Mouse (Mus musculus): ENCODE measurements around the gene Defb42. TPM values are rescaled to one million over a fixed set of nuclear protein-coding genes. Genes with fewer than 3 reads are reported as not detected.

The Defb42 gene
- not detected in 2 replicates for polyA plus RNA-seq (2014; fragmentation: Nextera tagmentation; extraction: Ambion mirVana)

DNA sequence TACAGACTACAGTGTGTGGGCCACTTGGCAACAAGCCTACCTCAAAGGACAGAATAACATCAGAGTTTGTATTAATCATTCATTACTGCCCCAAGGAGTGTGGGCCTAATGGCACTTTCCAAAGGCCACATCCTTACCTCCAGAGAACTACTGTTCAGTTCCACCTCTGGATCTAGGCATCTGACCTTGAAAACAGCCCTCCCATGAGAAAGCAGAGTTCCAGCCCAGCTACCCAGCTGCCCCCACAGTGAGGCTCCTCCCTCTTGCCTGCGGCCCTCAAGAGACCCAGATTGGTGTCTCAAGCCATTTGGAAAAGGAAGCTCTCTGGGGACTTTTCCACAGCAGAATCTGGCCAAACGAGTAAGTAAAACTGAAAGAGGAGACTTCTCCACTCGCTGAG, at the start of gene Defb42:
Defb42 (plus strand) TSS at position 301 of the 400 bp plus-strand sequence.
- no peak within 1 kb of the TSS for H3K4me2 ChIP-seq (ENCODE audit: low read depth)
- H3K9ac ChIP-seq (ENCODE audit: low read length) = no peak within 1 kb of the TSS
- H3K36me3 ChIP-seq (ENCODE audit: control insufficient read depth, insufficient read depth, low read length) = no peaks in the 10 kb centered on the region
- H3K9me3 ChIP-seq (ENCODE audit: control insufficient read depth, low read length) = no peaks in the 10 kb centered on the region
- no peak for DNase-seq (ENCODE audit: low spot score)
- WGBS = 73% methylated on average over 3 of the region's 3 CpGs
- H3K4me3 ChIP-seq (ENCODE audit: low read depth, low read length) = no peak within 1 kb of the TSS
- H3K27me3 ChIP-seq (ENCODE audit: control insufficient read depth, insufficient read depth, low read length) = no peaks in the 10 kb centered on the region
- no peak for ATAC-seq (ENCODE audit: insufficient read depth, low FRiP score, low TSS enrichment)
- no peak within 1 kb of the TSS for H3K27ac ChIP-seq (ENCODE audit: low read depth, low read length)
- H3K4me1 ChIP-seq (ENCODE audit: control insufficient read depth, insufficient read depth, low read length) = no peaks in the 10 kb centered on the region

- 87% methylated on average over 8 of the region's 8 CpGs for WGBS
- Histone ChIP-seq H3K36me3 (ENCODE audit: control insufficient read depth, insufficient read depth, low read length) (no peaks in the 10 kb centered on the region), H3K27ac (ENCODE audit: low read depth, low read length) (no peak within 1 kb of the TSS), H3K27me3 (ENCODE audit: control insufficient read depth, insufficient read depth, low read length) (no peaks in the 10 kb centered on the region), H3K4me3 (ENCODE audit: low read depth, low read length) (no peak within 1 kb of the TSS), H3K4me2 (ENCODE audit: low read depth) (no peak within 1 kb of the TSS), H3K9ac (ENCODE audit: low read length) (no peak within 1 kb of the TSS), H3K4me1 (ENCODE audit: control insufficient read depth, insufficient read depth, low read length) (no peaks in the 10 kb centered on the region), H3K9me3 (ENCODE audit: control insufficient read depth, low read length) (no peaks in the 10 kb centered on the region)
- ATAC-seq (ENCODE audit: insufficient read depth, low FRiP score, low TSS enrichment) (no peak), DNase-seq (ENCODE audit: low spot score) (no peak)
Measured at GRCm38 (mm10) chr14:62997777-62998176, 49.0 kb upstream of the Defb42 start, which contains the start of gene Defb47. Defb47 (plus strand) TSS chr14:62998077.

GRCm38 (mm10) chr14:62998977-62999376, 47.8 kb upstream of the Defb42 start:
- WGBS = 88% methylated on average over 4 of the region's 4 CpGs
- no peak overlapping the region for H3K27ac ChIP-seq (ENCODE audit: low read depth, low read length)
- H3K9ac ChIP-seq (ENCODE audit: low read length) = no peak overlapping the region
- no peak overlapping the region for H3K4me2 ChIP-seq (ENCODE audit: low read depth)
- no peak overlapping the region for H3K4me3 ChIP-seq (ENCODE audit: low read depth, low read length)
- ATAC-seq (ENCODE audit: insufficient read depth, low FRiP score, low TSS enrichment) (no peak), DNase-seq (ENCODE audit: low spot score) (no peak)
- H3K4me1 ChIP-seq (ENCODE audit: control insufficient read depth, insufficient read depth, low read length) = no peaks in the 10 kb centered on the region
- no peaks in the 10 kb centered on the region for H3K27me3 ChIP-seq (ENCODE audit: control insufficient read depth, insufficient read depth, low read length)
- H3K9me3 ChIP-seq (ENCODE audit: control insufficient read depth, low read length) = no peaks in the 10 kb centered on the region
- H3K36me3 ChIP-seq (ENCODE audit: control insufficient read depth, insufficient read depth, low read length) = no peaks in the 10 kb centered on the region

DNA sequence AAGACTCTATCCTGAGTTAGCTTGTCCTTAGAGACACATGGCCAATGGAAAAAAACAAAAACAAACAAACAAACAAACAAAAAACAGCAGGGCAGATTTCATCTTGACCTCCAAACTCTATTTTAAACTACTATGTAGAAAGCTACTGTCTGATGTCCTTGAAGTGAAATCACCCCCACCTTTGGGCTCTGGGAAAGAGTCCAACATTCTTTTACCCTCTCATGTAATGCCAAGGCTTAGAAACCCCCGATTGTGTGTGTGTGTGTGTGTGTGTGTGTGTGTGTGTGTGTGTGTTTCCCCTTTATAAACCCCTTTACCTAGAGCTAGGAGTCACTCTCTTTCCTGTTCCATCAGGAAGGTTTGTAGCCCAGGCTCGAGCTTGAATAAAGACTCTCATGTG, 44.2 kb upstream of the Defb42 start:
- Histone ChIP-seq H3K27ac (ENCODE audit: low read depth, low read length) (no peak overlapping the region), H3K9ac (ENCODE audit: low read length) (no peak overlapping the region), H3K27me3 (ENCODE audit: control insufficient read depth, insufficient read depth, low read length) (no peaks in the 10 kb centered on the region), H3K36me3 (ENCODE audit: control insufficient read depth, insufficient read depth, low read length) (no peaks in the 10 kb centered on the region), H3K4me1 (ENCODE audit: control insufficient read depth, insufficient read depth, low read length) (no peaks in the 10 kb centered on the region), H3K9me3 (ENCODE audit: control insufficient read depth, low read length) (no peaks in the 10 kb centered on the region), H3K4me2 (ENCODE audit: low read depth) (no peak overlapping the region), H3K4me3 (ENCODE audit: low read depth, low read length) (no peak overlapping the region)
- no peak for ATAC-seq (ENCODE audit: insufficient read depth, low FRiP score, low TSS enrichment)
- WGBS = 89% methylated on average over 2 of the region's 2 CpGs
- no peak for DNase-seq (ENCODE audit: low spot score)

- H3K4me3 ChIP-seq (ENCODE audit: low read depth, low read length) = no peak within 1 kb of the TSS
- WGBS = 96% methylated on average over 5 of the region's 5 CpGs
- DNase-seq (ENCODE audit: low spot score) = no peak
- no peaks in the 10 kb centered on the region for H3K36me3 ChIP-seq (ENCODE audit: control insufficient read depth, insufficient read depth, low read length)
- no peaks in the 10 kb centered on the region for H3K9me3 ChIP-seq (ENCODE audit: control insufficient read depth, low read length)
- ATAC-seq (ENCODE audit: insufficient read depth, low FRiP score, low TSS enrichment) = no peak
- H3K27ac ChIP-seq (ENCODE audit: low read depth, low read length) = no peak within 1 kb of the TSS
- no peaks in the 10 kb centered on the region for H3K27me3 ChIP-seq (ENCODE audit: control insufficient read depth, insufficient read depth, low read length)
- H3K9ac ChIP-seq (ENCODE audit: low read length) = no peak within 1 kb of the TSS
- H3K4me2 ChIP-seq (ENCODE audit: low read depth) = no peak within 1 kb of the TSS
- no peaks in the 10 kb centered on the region for H3K4me1 ChIP-seq (ENCODE audit: control insufficient read depth, insufficient read depth, low read length)
Measured at GRCm38 (mm10) chr14:63011471-63011870, 35.3 kb upstream of the Defb42 start, which contains the start of gene Defb43. Defb43 (plus strand) TSS chr14:63011771.

DNA sequence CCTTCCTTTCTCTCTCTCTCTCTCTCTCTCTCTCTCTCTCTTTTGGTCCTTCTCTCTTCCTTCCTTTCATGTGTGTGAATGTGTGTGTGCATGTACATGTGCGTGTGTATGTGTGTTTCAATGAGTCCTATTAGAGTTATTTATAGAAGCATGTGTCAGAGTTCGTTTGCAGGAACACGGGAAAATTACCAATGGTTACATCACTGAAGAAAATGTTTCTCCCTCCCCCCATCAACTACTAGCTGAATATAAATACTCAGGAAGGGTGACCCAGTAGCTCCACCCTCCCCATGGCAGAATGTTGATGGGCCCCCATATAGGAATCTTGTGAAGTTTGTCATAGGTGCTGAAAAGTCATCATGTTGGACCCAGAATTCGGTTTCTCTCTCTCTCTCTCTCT, 33.7 kb upstream of the Defb42 start:
- WGBS = 81% methylated on average over 4 of the region's 4 CpGs
- Histone ChIP-seq H3K27me3 (ENCODE audit: control insufficient read depth, insufficient read depth, low read length) (no peaks in the 10 kb centered on the region), H3K9ac (ENCODE audit: low read length) (no peak overlapping the region), H3K9me3 (ENCODE audit: control insufficient read depth, low read length) (no peaks in the 10 kb centered on the region), H3K4me1 (ENCODE audit: control insufficient read depth, insufficient read depth, low read length) (no peaks in the 10 kb centered on the region), H3K4me3 (ENCODE audit: low read depth, low read length) (no peak overlapping the region), H3K36me3 (ENCODE audit: control insufficient read depth, insufficient read depth, low read length) (no peaks in the 10 kb centered on the region), H3K27ac (ENCODE audit: low read depth, low read length) (no peak overlapping the region), H3K4me2 (ENCODE audit: low read depth) (no peak overlapping the region)
- DNase-seq (ENCODE audit: low spot score) = no peak
- no peak for ATAC-seq (ENCODE audit: insufficient read depth, low FRiP score, low TSS enrichment)

GRCm38 (mm10) chr14:63014667-63015066, 32.1 kb upstream of the Defb42 start:
- 89% methylated on average over 4 of the region's 4 CpGs for WGBS
- no peak for ATAC-seq (ENCODE audit: insufficient read depth, low FRiP score, low TSS enrichment)
- Histone ChIP-seq H3K27ac (ENCODE audit: low read depth, low read length) (no peak overlapping the region), H3K4me1 (ENCODE audit: control insufficient read depth, insufficient read depth, low read length) (no peaks in the 10 kb centered on the region), H3K36me3 (ENCODE audit: control insufficient read depth, insufficient read depth, low read length) (no peaks in the 10 kb centered on the region), H3K27me3 (ENCODE audit: control insufficient read depth, insufficient read depth, low read length) (no peaks in the 10 kb centered on the region), H3K4me2 (ENCODE audit: low read depth) (no peak overlapping the region), H3K4me3 (ENCODE audit: low read depth, low read length) (no peak overlapping the region), H3K9ac (ENCODE audit: low read length) (no peak overlapping the region), H3K9me3 (ENCODE audit: control insufficient read depth, low read length) (no peaks in the 10 kb centered on the region)
- no peak for DNase-seq (ENCODE audit: low spot score)

GRCm38 (mm10) chr14:63020524-63021156, 26.2 kb upstream of the Defb42 start:
- WGBS = 60% methylated on average over 6 of the region's 6 CpGs
- H3K4me3 ChIP-seq (ENCODE audit: low read depth, low read length) = no peak overlapping the region
- no peak for DNase-seq (ENCODE audit: low spot score)
- H3K4me1 ChIP-seq (ENCODE audit: control insufficient read depth, insufficient read depth, low read length) = no peaks in the 10 kb centered on the region
- H3K4me2 ChIP-seq (ENCODE audit: low read depth) = no peak overlapping the region
- H3K27ac ChIP-seq (ENCODE audit: low read depth, low read length) = no peak overlapping the region
- H3K36me3 ChIP-seq (ENCODE audit: control insufficient read depth, insufficient read depth, low read length) = no peaks in the 10 kb centered on the region
- ATAC-seq (ENCODE audit: insufficient read depth, low FRiP score, low TSS enrichment) = no peak
- no peaks in the 10 kb centered on the region for H3K27me3 ChIP-seq (ENCODE audit: control insufficient read depth, insufficient read depth, low read length)
- H3K9me3 ChIP-seq (ENCODE audit: control insufficient read depth, low read length) = no peaks in the 10 kb centered on the region
- no peak overlapping the region for H3K9ac ChIP-seq (ENCODE audit: low read length)

GRCm38 (mm10) chr14:63049910-63050370, 3.1 kb downstream of the Defb42 start, which contains the start of gene Defb30:
Defb30 (minus strand) TSS chr14:63049960.
- DNase-seq (ENCODE audit: low spot score) (no peak), ATAC-seq (ENCODE audit: insufficient read depth, low FRiP score, low TSS enrichment) (no peak)
- H3K9ac ChIP-seq (ENCODE audit: low read length) = no peak within 1 kb of the TSS
- no peaks in the 10 kb centered on the region for H3K9me3 ChIP-seq (ENCODE audit: control insufficient read depth, low read length)
- H3K4me2 ChIP-seq (ENCODE audit: low read depth) = no peak within 1 kb of the TSS
- no peaks in the 10 kb centered on the region for H3K4me1 ChIP-seq (ENCODE audit: control insufficient read depth, insufficient read depth, low read length)
- no peak within 1 kb of the TSS for H3K27ac ChIP-seq (ENCODE audit: low read depth, low read length)
- no peaks in the 10 kb centered on the region for H3K36me3 ChIP-seq (ENCODE audit: control insufficient read depth, insufficient read depth, low read length)
- WGBS = 71% methylated on average over 13 of the region's 14 CpGs
- no peak within 1 kb of the TSS for H3K4me3 ChIP-seq (ENCODE audit: low read depth, low read length)
- H3K27me3 ChIP-seq (ENCODE audit: control insufficient read depth, insufficient read depth, low read length) = no peaks in the 10 kb centered on the region

Data from neural tube, embryonic 11.5 days (tissue).